Mouse (Mus musculus) embryo, embryonic 9.5 days (tissue): ENCODE measurements at regions not wholly inside any gene's neighbourhood (a gene's known extent, or its start where the extent isn't known, plus 50 kb on each side); places are given as distances from the start of the nearest gene placed in this dataset.

Source experiments
- DNase-seq: peaks from one replicate; pipeline ENCODE4 v3.0.0-alpha.2; 2017; ENCODE audit errors: extremely low spot score

GRCm38 (mm10) chr10:68842023-68842735 lies 118.7 kb downstream of the Tmem26 start:
- DNase-seq = no peak

- no peak for DNase-seq
Measured at GRCm38 (mm10) chr10:68844066-68844465, 120.6 kb downstream of the Tmem26 start.

- no peak for DNase-seq
Measured at GRCm38 (mm10) chr10:68844596-68844995, 121.2 kb downstream of the Tmem26 start.

GRCm38 (mm10) chr10:68851153-68851552 lies 127.7 kb downstream of the Tmem26 start:
- DNase-seq = no peak

GRCm38 (mm10) chr10:68855934-68856891 lies 132.8 kb downstream of the Tmem26 start:
- no peak for DNase-seq

- no peak for DNase-seq
Measured at GRCm38 (mm10) chr10:68864606-68865378, 141.3 kb downstream of the Tmem26 start.

- DNase-seq = no peak
Measured at GRCm38 (mm10) chr10:68865776-68866175, 142.3 kb downstream of the Tmem26 start.

- DNase-seq = no peak
Measured at GRCm38 (mm10) chr10:68867361-68867760, 143.9 kb downstream of the Tmem26 start.

- DNase-seq = no peak
Measured at GRCm38 (mm10) chr10:68872102-68872501, 148.7 kb downstream of the Tmem26 start.

GRCm38 (mm10) chr10:68875641-68876040 lies 152.2 kb downstream of the Tmem26 start:
- no peak for DNase-seq

GRCm38 (mm10) chr10:68893100-68893841 lies 169.8 kb downstream of the Tmem26 start:
- no peak for DNase-seq

- DNase-seq = no peak
Measured at GRCm38 (mm10) chr10:68894121-68894520, 170.7 kb downstream of the Tmem26 start.

- no peak for DNase-seq
Measured at GRCm38 (mm10) chr10:68897524-68897923, 174.1 kb downstream of the Tmem26 start.

GRCm38 (mm10) chr10:68901168-68901567 lies 177.7 kb downstream of the Tmem26 start:
- no peak for DNase-seq

GRCm38 (mm10) chr10:68902670-68903069 lies 179.2 kb downstream of the Tmem26 start:
- DNase-seq = peak; percentile 35

- no peak for DNase-seq
Measured at GRCm38 (mm10) chr10:68904337-68904736, 180.9 kb downstream of the Tmem26 start.

- DNase-seq = peak; percentile 45
Measured at GRCm38 (mm10) chr10:68908236-68908635, 184.8 kb downstream of the Tmem26 start.

GRCm38 (mm10) chr10:68909018-68909417 lies 185.6 kb downstream of the Tmem26 start:
- no peak for DNase-seq

- DNase-seq = no peak
Measured at GRCm38 (mm10) chr10:68916147-68916546, 192.7 kb downstream of the Tmem26 start.

- DNase-seq = no peak
Measured at GRCm38 (mm10) chr10:68935843-68936242, 212.4 kb downstream of the Tmem26 start.

GRCm38 (mm10) chr10:68943239-68943638 lies 208.0 kb upstream of the Rhobtb1 start:
- DNase-seq = no peak
